Mouse (Mus musculus): ENCODE data around the gene Chrne.

Chrne gene

DNA sequence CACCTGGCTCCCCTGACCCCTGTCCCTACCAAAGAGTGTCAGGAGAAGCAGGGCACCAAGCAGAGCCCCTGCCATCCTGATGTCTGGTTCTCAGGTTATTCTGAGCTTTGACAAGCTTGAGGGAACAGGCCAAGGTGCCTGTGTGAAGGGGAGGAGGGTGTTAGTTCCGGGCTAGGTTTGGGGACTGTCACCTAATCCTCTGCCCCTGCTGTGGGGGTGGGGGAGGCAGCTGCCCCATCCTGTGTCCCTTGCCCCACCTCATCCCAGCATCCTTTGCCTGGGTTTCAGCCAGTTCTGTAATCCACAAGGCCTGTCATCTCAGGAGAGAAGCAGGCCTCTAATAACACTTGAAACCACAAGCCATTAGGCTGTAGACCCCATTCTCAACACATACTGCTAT lies at the start of gene Chrne:
Gene Chrne (minus strand): TSS at position 116 of the 400 bp plus-strand sequence.
- no peak for DNase-seq (ENCODE audit: low read depth, low spot score)

DNA sequence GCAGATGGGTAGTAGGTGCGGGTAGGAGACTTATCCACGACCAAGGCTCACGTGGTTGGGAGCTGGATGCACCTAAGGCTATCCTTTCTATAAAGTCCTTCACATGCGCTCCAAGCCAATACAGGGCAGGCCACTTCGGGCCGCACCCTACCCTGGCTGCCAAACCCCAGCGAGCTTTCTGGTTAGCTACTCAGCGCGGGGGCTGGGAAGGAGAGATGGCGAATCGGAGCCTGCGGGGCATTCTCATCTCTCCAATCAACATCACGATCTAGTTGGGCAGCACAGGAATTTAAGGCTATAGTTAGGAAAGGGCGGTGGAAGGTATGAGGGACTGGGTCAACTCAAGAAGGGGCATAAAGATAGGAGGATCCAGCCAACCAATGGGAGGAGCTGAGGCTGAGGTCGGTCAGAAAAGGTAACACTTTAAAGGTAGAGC lies 49.3 kb upstream of the Chrne start:
- DNase-seq (ENCODE audit: low read depth, low spot score): no peak

- DNase-seq (ENCODE audit: low read depth, low spot score): peak; percentile 50
These were observed 48.5 kb upstream of the Chrne start for GRCm38 (mm10) chr11:70667271-70668150.

- DNase-seq (ENCODE audit: low read depth, low spot score): no peak
These were observed 47.7 kb upstream of the Chrne start for GRCm38 (mm10) chr11:70666687-70667086.

DNA sequence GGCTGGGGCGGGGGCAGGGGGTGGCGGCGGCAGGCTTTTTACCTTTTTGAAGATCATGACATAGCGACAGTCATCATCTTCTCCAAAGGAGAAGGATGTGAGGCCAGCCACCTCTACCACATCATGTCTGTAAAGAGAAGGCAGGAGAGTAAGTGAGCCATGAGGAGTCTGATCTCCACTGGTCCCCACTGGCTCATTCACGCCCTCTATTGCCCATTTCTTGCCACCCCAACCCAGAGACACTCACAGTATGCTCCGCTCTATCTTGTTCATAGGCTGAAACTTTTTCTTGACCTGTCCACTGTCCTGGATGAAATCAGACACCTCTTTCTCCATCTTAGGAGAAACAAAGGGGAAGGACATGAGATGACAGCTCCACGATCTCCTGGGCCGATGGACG lies 45.7 kb upstream of the Chrne start:
- no peak for DNase-seq (ENCODE audit: low read depth, low spot score)

DNA sequence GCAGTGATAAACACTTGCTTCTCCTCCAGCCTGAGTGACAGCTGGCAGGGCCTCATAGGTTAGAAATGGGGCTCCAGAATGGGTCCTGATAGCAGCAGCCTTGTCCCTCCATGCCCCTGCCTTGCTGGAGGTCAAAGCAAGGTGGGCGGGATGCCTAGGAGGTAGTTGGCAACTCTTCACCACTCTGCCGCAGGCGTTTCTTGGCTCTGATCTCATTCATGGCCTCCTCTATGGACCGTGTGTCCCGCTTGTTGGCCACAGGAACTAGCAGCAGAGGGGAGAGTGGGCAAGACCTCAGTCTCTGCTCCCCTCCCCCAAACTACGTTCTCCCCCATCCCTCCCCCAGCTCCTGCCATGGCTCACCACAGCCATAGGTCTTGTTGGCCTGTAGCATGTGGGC lies 44.9 kb upstream of the Chrne start:
- no peak for DNase-seq (ENCODE audit: low read depth, low spot score)

- DNase-seq (ENCODE audit: low read depth, low spot score): no peak
These were observed 44.1 kb upstream of the Chrne start for GRCm38 (mm10) chr11:70663101-70663500.

GRCm38 (mm10) chr11:70660571-70660970 lies 41.6 kb upstream of the Chrne start:
- no peak for DNase-seq (ENCODE audit: low read depth, low spot score)

- DNase-seq (ENCODE audit: low read depth, low spot score): no peak
These were observed 39.9 kb upstream of the Chrne start for GRCm38 (mm10) chr11:70658942-70659341.

DNA sequence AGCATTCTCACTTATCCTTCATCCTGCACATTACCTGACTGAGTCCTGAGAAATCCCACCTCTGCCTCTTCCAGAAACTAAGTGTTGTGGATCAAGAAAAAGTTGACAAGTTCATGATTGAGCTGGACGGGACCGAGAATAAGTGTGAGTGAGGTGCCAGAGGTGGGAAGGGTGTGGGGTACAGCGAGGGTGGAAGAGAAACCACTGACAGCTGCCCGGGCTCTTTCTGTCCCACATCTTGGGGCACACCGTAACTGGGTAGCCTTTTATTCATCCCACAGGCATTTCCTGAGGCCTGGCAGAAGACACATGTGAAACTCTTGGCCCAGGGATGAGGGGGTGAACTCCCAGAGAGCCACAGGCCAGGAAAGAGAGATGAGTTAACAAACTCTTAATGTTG lies 39.5 kb upstream of the Chrne start:
- peak; percentile 53 for DNase-seq (ENCODE audit: low read depth, low spot score)

DNA sequence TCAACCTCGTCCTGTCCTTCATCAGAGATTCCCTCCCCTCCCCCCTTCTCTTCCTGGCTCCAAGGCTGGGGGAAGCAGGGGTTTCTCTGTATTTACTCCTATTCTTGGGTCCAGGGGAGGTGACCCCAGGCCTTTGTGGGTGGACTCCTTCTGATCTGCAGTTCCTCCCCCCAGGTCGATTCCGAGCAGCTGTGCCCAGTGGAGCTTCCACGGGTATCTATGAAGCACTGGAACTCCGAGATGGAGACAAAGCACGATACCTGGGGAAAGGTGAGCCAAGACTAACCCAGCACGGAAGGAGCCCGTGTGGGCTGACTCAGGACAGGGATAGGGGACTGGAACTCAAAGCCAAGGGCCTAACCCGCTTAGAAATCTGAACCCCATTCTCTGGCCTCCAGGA lies 39.0 kb upstream of the Chrne start:
- DNase-seq (ENCODE audit: low read depth, low spot score): no peak

GRCm38 (mm10) chr11:70657573-70657972 lies 38.6 kb upstream of the Chrne start:
- DNase-seq (ENCODE audit: low read depth, low spot score): no peak

DNA sequence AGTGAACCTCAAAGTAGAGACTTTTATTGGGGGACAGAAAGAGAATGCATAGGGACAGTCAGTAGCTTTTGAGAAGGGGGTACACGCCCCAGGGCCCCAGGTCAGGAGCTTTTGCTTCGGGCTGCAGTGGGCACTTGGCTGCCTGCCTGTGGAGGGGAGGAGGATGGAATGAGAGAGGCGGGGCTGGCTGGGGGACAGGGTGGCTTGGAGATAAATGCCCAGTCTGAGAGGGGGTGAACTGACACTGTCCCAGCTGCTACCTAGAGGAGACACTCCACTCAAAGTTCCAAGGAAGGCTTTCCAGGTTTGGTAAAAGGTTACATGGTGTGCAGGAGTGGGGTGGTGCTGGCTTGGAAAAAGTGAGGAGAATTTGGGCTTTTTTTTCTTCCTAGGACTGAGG lies 37.9 kb upstream of the Chrne start, which contains the start of gene Eno3:
Gene Eno3 (plus strand): TSS at position 239 of the 400 bp plus-strand sequence.
- peak; percentile 13 for DNase-seq (ENCODE audit: low read depth, low spot score)

DNA sequence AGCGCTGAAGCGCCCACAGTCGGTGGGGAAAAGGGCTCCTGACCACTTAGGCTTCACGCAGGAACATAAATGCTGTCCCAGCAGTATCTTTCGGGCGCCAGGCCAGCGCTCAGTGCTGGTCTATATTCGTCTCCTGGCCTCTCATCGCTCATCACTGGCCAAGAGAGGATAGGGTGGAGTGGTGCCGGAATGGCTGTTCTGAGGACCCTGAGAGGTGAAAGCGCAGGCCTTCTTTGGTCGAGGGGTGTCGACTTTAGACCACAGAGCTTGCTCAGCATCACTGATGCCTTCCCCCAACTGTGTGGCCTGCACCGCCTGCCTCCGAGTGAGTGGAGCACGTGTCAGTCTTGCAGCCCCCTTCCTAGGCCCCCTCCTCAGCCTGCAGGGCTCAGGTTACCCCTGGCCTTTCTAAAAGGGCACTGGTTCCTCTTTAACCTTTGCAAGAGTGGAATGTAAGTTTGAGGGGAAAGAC lies 37.5 kb upstream of the Chrne start:
- DNase-seq (ENCODE audit: low read depth, low spot score): peak; percentile 61

GRCm38 (mm10) chr11:70655571-70656455 lies 36.8 kb upstream of the Chrne start:
- DNase-seq (ENCODE audit: low read depth, low spot score): peak; percentile 77

DNA sequence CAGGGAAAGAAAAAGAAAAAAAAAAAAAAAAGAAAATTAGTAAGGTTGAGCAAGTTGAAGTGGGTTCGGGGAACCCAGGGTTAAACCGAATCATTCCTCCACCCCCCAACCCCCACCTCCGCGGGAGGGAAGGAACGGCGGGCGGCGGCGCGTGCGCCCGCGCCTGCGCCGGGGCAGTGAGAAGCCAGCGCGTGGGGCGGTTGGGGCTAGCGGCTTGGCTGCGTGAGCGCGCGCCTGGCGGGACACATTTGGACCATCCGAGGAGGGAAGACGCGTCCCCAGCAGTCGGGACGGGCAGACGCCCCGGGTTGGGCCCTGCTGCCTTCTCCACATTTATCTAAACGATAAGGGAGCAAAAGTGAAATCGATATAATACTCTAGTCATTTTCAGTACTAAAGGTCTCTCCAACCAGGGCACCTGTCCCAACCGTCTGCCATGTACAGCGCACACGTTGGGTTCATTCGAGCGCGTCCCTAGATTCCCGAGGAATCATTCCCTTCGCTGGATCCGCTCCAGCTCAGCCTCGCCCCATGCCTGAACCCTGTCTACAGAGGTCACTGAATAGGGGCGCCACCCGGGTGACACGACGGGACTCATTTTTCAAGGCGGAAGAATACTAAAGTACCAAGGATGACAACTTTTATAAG lies 36.0 kb upstream of the Chrne start:
- DNase-seq (ENCODE audit: low read depth, low spot score): peak; percentile 81

GRCm38 (mm10) chr11:70654198-70654922 lies 35.3 kb upstream of the Chrne start, which contains the start of gene Pfn1:
TSS of gene Pfn1 (minus strand) at chr11:70654644.
- DNase-seq (ENCODE audit: low read depth, low spot score): peak; percentile 83

DNA sequence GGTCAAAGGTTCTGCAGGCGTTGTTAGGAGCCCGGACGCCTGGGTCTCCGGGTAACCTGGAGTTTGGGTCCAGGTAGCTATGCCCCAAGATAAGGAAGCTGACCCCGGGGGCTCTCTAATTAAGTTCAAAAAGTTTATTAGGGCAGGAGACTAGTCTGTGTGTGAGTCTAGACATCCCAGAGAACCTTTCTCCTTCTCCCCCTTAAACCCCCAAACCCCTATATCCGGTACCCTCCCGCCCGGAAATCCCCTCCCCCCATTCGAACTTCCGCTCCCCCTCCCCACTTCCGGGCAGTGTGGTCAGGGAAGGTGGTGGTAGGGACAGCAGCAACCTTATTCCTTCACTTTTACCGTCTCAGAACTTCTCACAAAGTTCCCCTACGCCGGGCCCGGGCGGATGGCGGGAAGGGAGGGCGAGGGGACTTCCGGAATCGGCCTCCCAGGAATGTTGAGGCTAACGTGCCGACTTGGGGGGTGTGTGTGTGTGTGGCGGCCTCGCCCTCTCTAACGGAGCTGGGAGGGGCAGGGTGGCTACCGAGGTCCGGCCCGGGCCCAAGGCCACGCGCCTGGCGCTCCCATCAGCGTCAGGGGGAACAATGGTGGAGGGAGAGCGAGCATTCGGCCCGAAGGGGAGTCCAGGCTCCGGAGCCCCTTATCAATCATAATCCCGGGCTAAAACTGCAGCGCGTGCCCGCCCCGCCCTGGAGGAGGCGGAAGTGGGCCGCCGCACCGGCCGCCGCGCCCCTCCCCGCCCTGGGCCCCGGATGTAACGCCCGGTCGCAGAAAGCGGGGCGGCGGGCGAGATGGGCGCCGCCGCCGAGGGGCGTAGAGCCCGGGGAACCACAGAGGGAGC lies 34.6 kb upstream of the Chrne start:
- peak; percentile 66 for DNase-seq (ENCODE audit: low read depth, low spot score)

DNA sequence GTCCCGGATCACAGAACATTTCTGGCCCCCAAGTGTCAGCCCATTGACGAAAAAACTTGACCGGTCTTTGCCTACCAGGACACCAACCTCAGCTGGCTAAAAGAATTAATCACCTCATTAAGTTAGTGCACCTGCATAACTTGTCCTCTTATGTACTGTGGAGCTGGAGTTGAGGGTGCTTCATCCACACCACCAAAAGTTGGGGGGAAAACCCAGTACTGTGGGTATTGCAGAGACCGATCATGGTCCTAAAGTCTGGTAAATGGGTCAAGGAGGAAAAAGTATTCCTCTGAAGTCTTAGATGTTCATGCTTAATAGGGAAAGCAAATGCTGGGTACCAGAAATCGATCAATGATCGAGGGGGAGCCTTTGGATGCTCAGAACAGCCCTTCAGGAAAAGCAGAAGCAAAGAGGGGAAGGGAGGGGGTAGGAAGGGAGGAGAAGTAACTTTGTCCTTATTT lies 33.9 kb upstream of the Chrne start:
- DNase-seq (ENCODE audit: low read depth, low spot score): no peak

All from 3T3-L1 (cell line).